Mouse (Mus musculus) left cerebral cortex, postnatal 25 days (tissue): ENCODE results near the gene Ywhag. TPM values are rescaled to one million over a fixed set of nuclear protein-coding genes. Genes with fewer than 3 reads are reported as not detected.

Experiments used
- DNase-seq, 2 experiments: peaks; one replicate each; pipeline ENCODE4 v3.0.0; 2022; ENCODE audit warnings: low spot score in 2 of 2, mixed read lengths in 1 of 2
- intact Hi-C: fragments of 180-260 bp; cut with DNase I; formaldehyde crosslinking; loops from one replicate; pipeline ENCODE4 v1.15.1; 2025
- total RNA-seq, 2 experiments: library from RNA; stranded (reverse); gene quantifications; 2 replicates each; pipeline ENCODE4 v1.2.3; 2021

Ywhag gene
- total RNA-seq, 2 experiments from 2014 or later, result 1,217 to 1,308 TPM

- no peak for DNase-seq
- intact Hi-C loops, result no loop called here
Measured at GRCm38 (mm10) chr5:135917327-135918058, 16.9 kb downstream of the Ywhag start.

- DNase-seq, result no peak
- intact Hi-C loops, result no loop called here
Measured at GRCm38 (mm10) chr5:135916601-135917000, 17.8 kb downstream of the Ywhag start.

- DNase-seq, result no peak
- intact Hi-C loops, result no loop called here
Measured at GRCm38 (mm10) chr5:135916051-135916565, 18.3 kb downstream of the Ywhag start.

- DNase-seq, result no peak
- intact Hi-C loops, result no loop called here
Measured at GRCm38 (mm10) chr5:135914156-135914555, 20.3 kb downstream of the Ywhag start.

- intact Hi-C loops, result no loop called here
- DNase-seq, result no peak
Measured at GRCm38 (mm10) chr5:135913201-135913600, 21.2 kb downstream of the Ywhag start.

- DNase-seq, result no peak
- intact Hi-C loops, result no loop called here
Measured at GRCm38 (mm10) chr5:135911633-135912220, 22.7 kb downstream of the Ywhag start.

- DNase-seq, result no peak
- intact Hi-C loops, result no loop called here
Measured at GRCm38 (mm10) chr5:135910813-135911212, 23.6 kb downstream of the Ywhag start.

- intact Hi-C loops, result loop anchor here (2.0 kb wide), 1 partner anchor 15 kb away; no protein-coding TSS in a partner anchor
Measured at GRCm38 (mm10) chr5:135909646-135910045, 24.8 kb downstream of the Ywhag start.

GRCm38 (mm10) chr5:135908989-135909388, 25.4 kb downstream of the Ywhag start:
- DNase-seq, result peak in 1 of 2 experiments; percentile 14
- intact Hi-C loops, result loop anchor here (2.0 kb wide), 1 partner anchor 16 kb away; no protein-coding TSS in a partner anchor

More at GRCm38 (mm10) chr5:135909646-135910045, 24.8 kb downstream of the Ywhag start:
- DNase-seq, result no peak

- DNase-seq, result peak; percentile 37 to 82
- intact Hi-C loops, result loop anchor here (2.0 kb wide), 1 partner anchor 17 kb away; no protein-coding TSS in a partner anchor
Measured at GRCm38 (mm10) chr5:135908185-135908584, 26.2 kb downstream of the Ywhag start.

GRCm38 (mm10) chr5:135907256-135907655, 27.2 kb downstream of the Ywhag start:
- intact Hi-C loops, result no loop called here
- DNase-seq, result no peak

GRCm38 (mm10) chr5:135906846-135907245, 27.6 kb downstream of the Ywhag start:
- intact Hi-C loops, result no loop called here

GRCm38 (mm10) chr5:135905320-135906225, 28.8 kb downstream of the Ywhag start:
- DNase-seq, result no peak
- intact Hi-C loops, result loop anchor here (2.0 kb wide), 2 partner anchors 29 to 51 kb away; partner anchors contain the start of gene Ywhag

More at GRCm38 (mm10) chr5:135906846-135907245, 27.6 kb downstream of the Ywhag start:
- no peak for DNase-seq

- DNase-seq, result peak in 1 of 2 experiments; percentile 53
- intact Hi-C loops, result loop anchor here (2.0 to 5.0 kb wide), 3 partner anchors 31 to 158 kb away; partner anchors contain the start of gene Ywhag
Measured at GRCm38 (mm10) chr5:135904259-135904658, 30.2 kb downstream of the Ywhag start.

- DNase-seq, result peak; percentile 91 to 97
- intact Hi-C loops, result loop anchor here (2.0 to 5.0 kb wide), 3 partner anchors 31 to 159 kb away; partner anchors contain the start of gene Ywhag
Measured at GRCm38 (mm10) chr5:135903551-135904151, 30.8 kb downstream of the Ywhag start.

- intact Hi-C loops, result loop anchor here (5.0 kb wide), 1 partner anchor 159 kb away; no protein-coding TSS in a partner anchor
- DNase-seq, result no peak
Measured at GRCm38 (mm10) chr5:135903058-135903457, 31.4 kb downstream of the Ywhag start.

GRCm38 (mm10) chr5:135901354-135902095, 32.9 kb downstream of the Ywhag start:
- intact Hi-C loops, result loop anchor here (5.0 kb wide), 1 partner anchor 161 kb away; no protein-coding TSS in a partner anchor
- DNase-seq, result no peak

GRCm38 (mm10) chr5:135900701-135901100, 33.7 kb downstream of the Ywhag start:
- intact Hi-C loops, result loop anchor here (5.0 kb wide), 1 partner anchor 162 kb away; no protein-coding TSS in a partner anchor
- DNase-seq, result no peak
